Mouse (Mus musculus): ENCODE results near the gene Rnf115.

DNA sequence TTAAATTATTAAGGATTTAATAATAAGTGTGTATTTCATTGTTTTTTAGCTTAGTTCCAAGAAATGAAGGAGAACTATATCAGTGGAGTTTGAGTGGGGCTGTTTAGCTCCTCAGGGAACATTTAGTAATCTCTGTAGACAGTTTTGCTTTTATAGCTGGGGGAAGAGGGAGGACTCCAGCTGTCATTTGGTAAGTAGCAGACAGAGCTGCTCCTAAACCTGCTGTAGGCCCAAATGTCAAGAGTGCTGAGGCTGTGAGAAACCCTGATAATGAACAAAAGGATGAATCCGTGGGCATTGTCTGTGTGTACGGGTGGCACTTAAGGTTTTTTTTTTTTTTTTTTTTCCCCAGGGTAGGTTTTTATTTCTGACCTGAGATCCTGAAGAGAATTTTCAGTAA is 7.7 kb downstream of the Rnf115 start:
- no peak for TF ChIP-seq CTCF (IDR thresholded peaks at IDR 0.05; ENCODE audit: low read depth, low read length)
- no peak for TF ChIP-seq POLR2A (IDR thresholded peaks at IDR 0.05; ENCODE audit: extremely low read depth, insufficient read depth, low read length)
